Mouse (Mus musculus) small intestine, adult 2 months (tissue): ENCODE measurements around the gene Scn3b. TPM values are rescaled to one million over a fixed set of nuclear protein-coding genes. Genes with fewer than 3 reads are reported as not detected.
A peak's percentile ranks its signal among the peaks of the same experiment; 100 is the strongest.

Source experiments
- H3K27ac ChIP-seq: fragments of 200-500 bp; 2 replicates; pipeline ENCODE4 v1.5.1; 2012; ENCODE audit warnings: low read depth, low read length, control low read depth, inconsistent platforms; ENCODE audit not compliant: insufficient read depth
- H3K27me3 ChIP-seq: fragments of 200-500 bp; 2 replicates; pipeline ENCODE4 v1.6.1; 2012; ENCODE audit warnings: mild to moderate bottlenecking, moderate library complexity, low read length, inconsistent platforms; ENCODE audit not compliant: control insufficient read depth, insufficient read depth
- H3K36me3 ChIP-seq: fragments of 200-500 bp; 2 replicates; pipeline ENCODE4 v1.6.1; 2012; ENCODE audit warnings: mild to moderate bottlenecking, low read length, control low read depth, inconsistent platforms; ENCODE audit not compliant: control insufficient read depth, insufficient read depth
- H3K4me1 ChIP-seq: fragments of 200-500 bp; 2 replicates; pipeline ENCODE4 v1.6.1; 2012; ENCODE audit warnings: low read length, inconsistent platforms, mixed read lengths; ENCODE audit not compliant: control insufficient read depth, insufficient read depth, insufficient read length
- H3K4me3 ChIP-seq: fragments of 200-500 bp; 2 replicates; pipeline ENCODE4 v1.5.1; 2012; ENCODE audit warnings: low read depth, mild to moderate bottlenecking, control low read depth, inconsistent platforms, low read length, moderate library complexity
- CTCF ChIP-seq: fragments of 200-500 bp; IDR thresholded peaks from 2 replicates; pipeline ENCODE4 v1.5.1; 2012; ENCODE audit warnings: low read depth, mild to moderate bottlenecking, control low read depth, inconsistent platforms, low read length, moderate library complexity, mixed read lengths; ENCODE audit not compliant: insufficient replicate concordance, insufficient read length; ENCODE audit errors: extremely low read depth
- POLR2A ChIP-seq: fragments of 200-500 bp; IDR thresholded peaks from 2 replicates; pipeline ENCODE4 v1.6.1; 2012; ENCODE audit warnings: low read depth, mild to moderate bottlenecking, control low read depth, inconsistent platforms, low read length, moderate library complexity
- WGBS: fragments of 180-500 bp; shearing (Covaris S2); methylation state at CpG from one replicate; pipeline ENCODE4 v1.1.7; 2018; 5-methylcytosine and 5-hydroxymethylcytosine counted together
- polyA plus RNA-seq: library from polyadenylated mRNA; depleted of rRNA; stranded (reverse); fragments of >200 nt; gene quantifications from 2 replicates; pipeline ENCODE4 v1.2.3, GENCODE M21; 2012

Gene Scn3b
- polyA plus RNA-seq, 1 experiment: 0.43 TPM

DNA sequence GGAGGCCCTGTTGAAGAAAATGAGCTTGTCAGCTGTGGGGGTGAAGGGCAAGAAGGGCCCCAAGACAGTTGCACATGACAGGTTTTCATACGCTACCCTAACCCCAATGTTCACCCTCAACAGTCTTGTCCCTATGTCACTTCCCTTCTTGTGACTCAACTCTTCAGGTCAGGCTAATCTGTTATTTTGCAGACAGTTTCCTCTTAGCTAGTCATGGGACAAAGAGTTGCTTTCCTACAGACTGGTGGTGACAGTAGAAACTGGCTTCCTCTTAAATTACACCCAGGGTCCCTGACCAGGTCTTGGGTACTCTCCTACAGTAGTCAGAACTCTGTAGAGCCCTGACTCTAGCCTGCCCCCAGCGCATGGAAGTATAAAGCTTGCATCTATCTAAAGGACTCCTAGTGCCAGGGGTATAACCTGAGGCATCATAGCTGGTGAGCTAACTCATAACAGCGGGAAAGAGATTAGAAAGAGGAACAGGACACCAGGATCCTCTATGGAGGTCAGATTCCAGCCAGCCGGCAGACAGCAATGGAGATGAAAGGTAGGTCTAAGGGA lies 55.3 kb downstream of the Scn3b start:
- peak overlapping the region; percentile 68 for H3K4me3 ChIP-seq
- 21% methylated on average over 4 of the region's 4 CpGs for WGBS
- peak; percentile 26; the same call in 1 of the 2 replicates for TF ChIP-seq CTCF
- TF ChIP-seq POLR2A: no peak
- H3K27ac ChIP-seq: peak overlapping the region; percentile 94
- H3K36me3 ChIP-seq: peaks cover 6% of the 10 kb centered on the region; the same call in 1 of the 2 replicates
- H3K27me3 ChIP-seq: no peaks in the 10 kb centered on the region
- peaks cover 31% of the 10 kb centered on the region for H3K4me1 ChIP-seq

DNA sequence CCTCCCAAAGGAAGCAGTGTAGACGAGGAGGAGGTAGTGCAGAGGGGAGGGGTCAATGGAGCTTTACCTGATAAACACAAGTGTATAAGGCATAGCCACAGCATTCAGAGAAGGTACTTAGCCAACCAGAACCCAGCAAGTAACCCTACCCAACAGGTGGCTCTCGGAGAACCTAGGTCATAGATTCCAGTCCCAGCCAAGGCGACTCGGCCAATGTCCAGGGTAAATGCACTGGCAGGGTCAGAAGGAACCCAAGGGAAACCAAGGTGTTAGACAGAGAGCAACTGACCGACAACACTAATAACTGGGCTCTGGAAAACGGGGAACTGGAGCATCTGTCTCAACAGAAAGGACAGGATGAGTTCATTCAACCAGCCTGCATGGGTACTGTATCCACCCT lies 55.8 kb downstream of the Scn3b start:
- H3K4me1 ChIP-seq: peaks cover 31% of the 10 kb centered on the region
- H3K27ac ChIP-seq: peak overlapping the region; percentile 94
- no peak for TF ChIP-seq POLR2A
- no peak for TF ChIP-seq CTCF
- peaks cover 6% of the 10 kb centered on the region; the same call in 1 of the 2 replicates for H3K36me3 ChIP-seq
- peak overlapping the region; percentile 54 for H3K4me3 ChIP-seq
- WGBS: 26% methylated on average over 6 of the region's 6 CpGs
- H3K27me3 ChIP-seq: no peaks in the 10 kb centered on the region

DNA sequence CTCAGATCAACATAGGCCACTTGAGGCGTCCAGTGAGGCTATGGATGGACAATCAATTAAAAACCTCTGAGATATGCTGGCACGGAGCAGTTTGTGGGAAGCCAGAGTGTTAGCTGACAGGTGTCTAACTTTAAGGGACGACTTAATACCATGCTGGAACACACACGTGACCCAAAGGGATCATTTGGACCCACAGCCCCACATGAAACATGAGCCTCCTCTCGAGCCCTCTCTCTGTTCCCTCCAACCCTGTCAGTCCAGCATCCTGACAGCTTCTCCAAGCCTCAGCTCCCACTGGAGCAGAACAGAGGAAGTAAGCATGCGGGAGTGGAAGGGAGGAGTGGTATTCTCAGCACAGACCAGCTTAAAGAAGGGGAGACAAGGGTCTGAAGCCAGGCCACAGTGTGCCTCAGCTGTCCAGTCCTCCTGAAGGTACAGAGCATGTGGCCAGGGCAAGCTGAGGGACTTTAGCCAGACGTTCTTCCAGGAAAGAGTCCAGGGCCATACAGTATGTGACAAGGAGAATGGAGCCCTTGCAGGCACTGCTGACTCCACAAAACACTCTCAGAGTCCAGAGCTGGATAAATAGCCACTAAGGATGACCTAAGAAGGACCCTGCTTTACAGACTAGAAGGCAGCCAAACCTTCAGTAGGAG lies 57.4 kb downstream of the Scn3b start:
- no peaks in the 10 kb centered on the region for H3K27me3 ChIP-seq
- peaks cover 6% of the 10 kb centered on the region; the same call in 1 of the 2 replicates for H3K36me3 ChIP-seq
- H3K4me3 ChIP-seq: peak overlapping the region; percentile 19; the same call in 1 of the 2 replicates
- H3K27ac ChIP-seq: peak overlapping the region; percentile 94; the same call in 1 of the 2 replicates
- TF ChIP-seq CTCF: no peak
- WGBS: 46% methylated on average over 7 of the region's 7 CpGs
- peaks cover 19% of the 10 kb centered on the region for H3K4me1 ChIP-seq

DNA sequence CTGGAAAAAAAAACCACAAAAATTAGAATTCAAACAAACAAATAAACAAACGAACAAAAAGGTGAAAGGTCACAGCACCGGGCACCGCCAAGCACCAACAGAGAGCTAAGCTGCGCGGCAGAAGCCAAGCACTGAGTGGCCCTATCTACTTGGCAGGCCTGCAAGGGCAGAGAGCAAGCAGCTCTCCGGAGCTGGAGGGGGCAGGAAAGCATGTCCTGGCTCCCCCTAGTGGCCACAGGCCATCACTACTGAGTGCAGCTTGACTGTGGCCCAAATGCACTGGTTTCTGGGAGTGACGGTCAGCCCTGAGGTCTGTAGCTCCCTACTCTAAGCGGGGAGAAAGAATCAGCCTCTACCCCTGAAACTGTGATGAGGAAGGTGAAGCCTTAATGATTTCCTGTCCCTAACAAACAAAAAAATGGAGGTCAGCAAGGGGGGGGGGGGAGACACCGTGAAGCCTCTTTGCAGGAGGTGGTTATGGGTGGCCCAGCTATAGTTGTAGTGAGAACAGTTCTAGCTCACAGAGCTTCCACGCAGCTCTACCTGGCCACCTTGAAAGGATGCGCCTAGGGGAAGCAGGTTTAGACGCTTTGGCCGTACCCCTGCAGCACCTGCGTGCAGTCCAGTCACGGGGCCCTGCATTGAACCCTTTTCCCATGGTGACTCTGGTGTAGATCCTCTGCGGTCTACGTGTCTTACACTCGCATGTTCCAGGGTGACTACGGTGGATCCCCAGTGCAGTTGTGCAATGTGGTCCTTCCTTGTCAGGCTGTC lies 61.8 kb downstream of the Scn3b start:
- Histone ChIP-seq H3K4me1 (peaks cover 11% of the 10 kb centered on the region), H3K4me3 (no peak overlapping the region), H3K27me3 (no peaks in the 10 kb centered on the region), H3K36me3 (peaks cover 9% of the 10 kb centered on the region; the same call in 1 of the 2 replicates), H3K27ac (no peak overlapping the region)
- TF ChIP-seq CTCF (peak; percentile 96), POLR2A (no peak)
- 54% methylated on average over 19 of the region's 19 CpGs for WGBS

DNA sequence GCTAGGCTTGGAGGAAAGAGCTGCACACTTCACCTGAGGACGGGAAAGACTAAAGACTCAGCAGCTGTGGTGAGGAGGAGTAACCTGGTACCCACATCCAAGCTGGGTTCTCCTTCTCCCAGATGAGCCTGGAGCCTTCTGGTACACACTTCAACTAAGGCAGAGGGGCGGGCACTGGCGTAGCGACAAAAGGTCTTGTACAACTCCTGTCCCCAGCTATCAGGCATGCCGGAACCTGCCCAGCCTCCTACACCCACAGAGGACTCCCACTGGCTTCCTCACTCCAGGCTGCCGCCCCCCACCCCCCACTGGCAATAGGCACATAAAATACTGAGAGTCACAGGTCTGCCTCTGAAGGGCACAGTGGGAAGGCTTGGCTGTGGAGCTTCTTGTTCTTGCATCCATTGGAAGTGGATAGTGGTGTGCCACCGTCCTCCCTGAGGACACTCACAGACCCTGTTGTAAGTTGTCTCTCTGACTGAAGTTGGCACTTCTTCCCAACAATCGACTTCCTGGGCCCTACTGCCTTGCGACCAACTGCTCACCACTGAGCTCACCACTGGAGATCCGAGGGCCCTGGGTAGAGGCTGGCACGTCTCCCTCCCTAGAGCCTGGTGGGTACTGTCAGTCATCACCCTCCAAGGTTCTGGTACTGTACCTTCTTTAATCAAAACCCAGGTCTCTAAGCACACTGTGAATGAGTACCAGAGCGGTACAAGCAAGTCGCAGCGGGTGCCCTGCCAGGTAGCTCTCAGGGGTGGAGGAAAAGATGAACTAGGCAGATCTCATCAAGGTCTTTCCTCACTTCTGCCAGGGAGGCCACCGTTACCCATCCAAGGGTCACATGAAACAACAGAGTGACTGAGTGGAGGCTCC lies 62.6 kb downstream of the Scn3b start:
- no peak overlapping the region for H3K4me3 ChIP-seq
- TF ChIP-seq POLR2A: no peak
- no peak for TF ChIP-seq CTCF

DNA sequence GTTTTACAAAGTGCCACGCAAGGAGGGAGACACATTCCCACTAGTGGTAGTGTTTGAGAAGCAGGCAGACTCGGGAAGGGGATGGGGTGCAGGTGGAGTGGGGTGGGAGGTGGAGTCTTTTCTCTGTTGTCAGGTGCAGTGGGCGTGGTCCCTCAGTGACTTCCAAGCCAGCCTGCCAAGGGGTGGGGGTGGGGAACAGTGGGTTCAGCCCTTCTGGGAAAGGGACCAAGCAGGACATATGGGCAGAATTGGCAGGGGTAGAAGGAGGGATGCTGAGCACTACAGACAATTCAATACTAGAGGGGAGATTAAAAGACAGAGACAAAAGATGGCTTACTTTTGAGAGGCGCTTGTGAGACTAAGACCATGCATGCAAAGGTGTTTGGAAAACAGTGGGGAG lies 63.3 kb downstream of the Scn3b start:
- peaks cover 5% of the 10 kb centered on the region for H3K4me1 ChIP-seq
- no peaks in the 10 kb centered on the region for H3K27me3 ChIP-seq
- TF ChIP-seq CTCF (no peak), POLR2A (no peak)
- peaks cover 8% of the 10 kb centered on the region; the same call in 1 of the 2 replicates for H3K36me3 ChIP-seq
- 48% methylated on average over 4 of the region's 4 CpGs for WGBS
- no peak overlapping the region for H3K4me3 ChIP-seq
- H3K27ac ChIP-seq: no peak overlapping the region

More for the DNA sequence above, 62.6 kb downstream of the Scn3b start:
- Histone ChIP-seq H3K36me3 (peaks cover 9% of the 10 kb centered on the region; the same call in 1 of the 2 replicates), H3K27ac (no peak overlapping the region), H3K4me1 (peaks cover 6% of the 10 kb centered on the region), H3K27me3 (no peaks in the 10 kb centered on the region)
- WGBS: 79% methylated on average over 15 of the region's 15 CpGs
